Mouse (Mus musculus) kidney, embryonic 16.5 days (tissue): ENCODE results near the gene Cntn5. TPM values are rescaled to one million over a fixed set of nuclear protein-coding genes. Genes with fewer than 3 reads are reported as not detected.
A peak's percentile ranks its signal among the peaks of the same experiment; 100 is the strongest.

ENCODE experiments used
- ATAC-seq: fragments of 200-750 bp; cut with Nextera tagmentation; 2 replicates; pipeline ENCODE4 v1.8.0; 2017; ENCODE audit warnings: moderate TSS enrichment; ENCODE audit not compliant: low FRiP score, low TSS enrichment
- H3K27ac ChIP-seq: fragments of 300-500 bp; sonication (generic); 2 replicates; pipeline ENCODE4 v1.5.1; 2014; ENCODE audit warnings: low read length
- H3K27me3 ChIP-seq: fragments of 300-500 bp; sonication (generic); 2 replicates; pipeline ENCODE4 v1.6.1; 2014; ENCODE audit warnings: low read length, control low read depth, mixed read lengths; ENCODE audit not compliant: insufficient read depth
- H3K36me3 ChIP-seq: fragments of 300-500 bp; sonication (generic); 2 replicates; pipeline ENCODE4 v1.6.1; 2014; ENCODE audit warnings: low read length, control low read depth, mixed read lengths; ENCODE audit not compliant: insufficient read depth
- H3K4me1 ChIP-seq: fragments of 300-500 bp; sonication (generic); 2 replicates; pipeline ENCODE4 v1.6.1; 2014; ENCODE audit warnings: low read length, control low read depth, mixed read lengths; ENCODE audit not compliant: insufficient read depth
- H3K4me2 ChIP-seq: fragments of 300-500 bp; sonication (generic); replicated peaks from 2 replicates; pipeline ENCODE4 v1.6.1; 2014; ENCODE audit warnings: low read depth, low read length
- H3K4me3 ChIP-seq: fragments of 300-500 bp; sonication (generic); 2 replicates; pipeline ENCODE4 v1.5.1; 2014; ENCODE audit warnings: mild to moderate bottlenecking, low read length
- H3K9ac ChIP-seq: fragments of 300-500 bp; sonication (generic); replicated peaks from 2 replicates; pipeline ENCODE4 v1.6.1; 2014; ENCODE audit warnings: low read length
- H3K9me3 ChIP-seq: fragments of 300-500 bp; sonication (generic); 2 replicates; pipeline ENCODE4 v1.6.1; 2016; ENCODE audit warnings: low read length, control low read depth
- WGBS: fragments of 180-500 bp; shearing (Covaris S2); extraction: QIAGEN DNeasy Blood & Tissue Kit; methylation state at CpG from one replicate; pipeline ENCODE4 v1.1.7; 2014; 5-methylcytosine and 5-hydroxymethylcytosine counted together
- polyA plus RNA-seq: library from polyadenylated mRNA; unstranded; fragments of >200 nt; fragmentation: Nextera tagmentation; extraction: Ambion mirVana; gene quantifications from 2 replicates; pipeline ENCODE4 v1.2.1, GENCODE M21; 2015

Gene Cntn5
- polyA plus RNA-seq, 1 experiment from 2014 or later = 0.31 TPM

GRCm38 (mm10) chr9:10659478-10659877 is 245.1 kb downstream of the Cntn5 start:
- no peaks in the 10 kb centered on the region for H3K36me3 ChIP-seq
- H3K4me2 ChIP-seq = no peak overlapping the region
- no peak overlapping the region for H3K4me3 ChIP-seq
- 72% methylated on average over 1 of the region's 1 CpGs for WGBS
- H3K27me3 ChIP-seq = no peaks in the 10 kb centered on the region
- H3K27ac ChIP-seq = no peak overlapping the region
- no peaks in the 10 kb centered on the region for H3K4me1 ChIP-seq
- H3K9me3 ChIP-seq = no peaks in the 10 kb centered on the region
- no peak for ATAC-seq
- no peak overlapping the region for H3K9ac ChIP-seq

- no peak overlapping the region for H3K9ac ChIP-seq
- no peaks in the 10 kb centered on the region for H3K4me1 ChIP-seq
- H3K4me2 ChIP-seq = no peak overlapping the region
- no peak overlapping the region for H3K4me3 ChIP-seq
- H3K9me3 ChIP-seq = no peaks in the 10 kb centered on the region
- no peaks in the 10 kb centered on the region for H3K27me3 ChIP-seq
- 80% methylated on average over 1 of the region's 1 CpGs for WGBS
- no peak overlapping the region for H3K27ac ChIP-seq
- H3K36me3 ChIP-seq = no peaks in the 10 kb centered on the region
- ATAC-seq = no peak
Observed at GRCm38 (mm10) chr9:10658086-10658485, 246.5 kb downstream of the Cntn5 start.

DNA sequence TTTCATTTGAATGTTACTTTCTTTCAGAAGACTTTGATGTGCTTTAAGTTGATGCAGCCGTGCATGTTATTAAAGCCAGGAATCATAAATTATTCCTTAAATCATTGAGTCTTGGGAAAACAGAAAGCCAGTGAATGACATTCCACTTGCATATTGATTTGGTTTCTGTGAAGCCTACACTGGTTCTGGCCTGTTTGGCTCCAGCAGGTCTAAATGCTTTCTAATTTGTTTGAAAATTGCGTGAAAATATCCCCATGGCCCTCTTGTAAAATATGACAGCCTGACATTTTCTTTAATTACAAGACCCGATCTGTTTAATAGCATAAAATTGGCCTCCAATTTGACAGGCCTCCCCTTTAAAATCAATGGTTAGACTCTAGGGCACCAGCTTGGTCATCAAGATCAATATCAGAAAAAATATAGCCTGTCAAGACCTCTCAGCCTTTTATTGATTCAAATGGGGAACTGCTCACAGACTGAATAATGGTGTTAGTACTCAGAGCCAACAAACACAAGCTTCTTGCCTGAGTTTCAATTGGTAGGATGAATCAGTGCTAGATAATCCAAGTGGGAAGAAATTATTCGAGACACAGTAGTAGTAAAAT is 247.3 kb downstream of the Cntn5 start:
- ATAC-seq = no peak
- Histone ChIP-seq H3K9me3 (no peaks in the 10 kb centered on the region), H3K9ac (no peak overlapping the region), H3K4me2 (no peak overlapping the region), H3K27me3 (no peaks in the 10 kb centered on the region), H3K36me3 (no peaks in the 10 kb centered on the region), H3K4me1 (no peaks in the 10 kb centered on the region), H3K27ac (no peak overlapping the region), H3K4me3 (no peak overlapping the region)
- 46% methylated on average over 4 of the region's 4 CpGs for WGBS

- Histone ChIP-seq H3K9ac (no peak overlapping the region), H3K4me1 (no peaks in the 10 kb centered on the region), H3K4me2 (no peak overlapping the region), H3K4me3 (no peak overlapping the region), H3K27ac (no peak overlapping the region), H3K36me3 (no peaks in the 10 kb centered on the region), H3K9me3 (no peaks in the 10 kb centered on the region), H3K27me3 (no peaks in the 10 kb centered on the region)
- no peak for ATAC-seq
- 88% methylated on average over 1 of the region's 1 CpGs for WGBS
Observed at GRCm38 (mm10) chr9:10650632-10651031, 253.9 kb downstream of the Cntn5 start.

- 71% methylated on average over 5 of the region's 5 CpGs for WGBS
- H3K36me3 ChIP-seq = no peaks in the 10 kb centered on the region
- H3K4me1 ChIP-seq = no peaks in the 10 kb centered on the region
- H3K4me3 ChIP-seq = no peak overlapping the region
- no peak for ATAC-seq
- H3K9me3 ChIP-seq = no peaks in the 10 kb centered on the region
- H3K27me3 ChIP-seq = no peaks in the 10 kb centered on the region
- H3K4me2 ChIP-seq = no peak overlapping the region
- H3K27ac ChIP-seq = no peak overlapping the region
- H3K9ac ChIP-seq = no peak overlapping the region
Observed at GRCm38 (mm10) chr9:10645951-10646350, 258.6 kb downstream of the Cntn5 start.

- Histone ChIP-seq H3K36me3 (no peaks in the 10 kb centered on the region), H3K4me1 (no peaks in the 10 kb centered on the region), H3K4me2 (no peak overlapping the region), H3K4me3 (no peak overlapping the region), H3K27ac (no peak overlapping the region), H3K9me3 (no peaks in the 10 kb centered on the region), H3K27me3 (no peaks in the 10 kb centered on the region), H3K9ac (no peak overlapping the region)
- WGBS = 72% methylated on average over 7 of the region's 7 CpGs
- ATAC-seq = no peak
Observed at GRCm38 (mm10) chr9:10645045-10645830, 259.3 kb downstream of the Cntn5 start.

DNA sequence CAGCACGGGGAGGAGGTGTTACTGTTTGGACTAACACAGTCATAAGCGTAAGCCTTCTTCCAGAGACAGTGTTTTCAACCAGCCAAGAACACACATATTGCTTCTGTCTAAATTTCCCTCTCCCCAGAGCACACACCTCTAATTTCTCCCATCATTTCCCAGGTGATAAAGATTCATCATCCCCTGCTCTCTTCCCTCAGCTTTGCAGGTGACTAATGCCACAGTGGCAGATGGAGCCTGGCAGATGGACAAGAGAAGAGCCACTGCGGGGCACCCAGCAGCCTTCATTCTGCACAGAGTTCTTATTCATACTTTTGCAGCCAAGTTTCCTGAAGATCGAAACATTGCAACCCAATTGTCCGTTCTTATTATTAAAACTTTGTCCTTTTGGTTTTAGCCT is 286.5 kb downstream of the Cntn5 start:
- H3K36me3 ChIP-seq = no peaks in the 10 kb centered on the region
- no peak for ATAC-seq
- H3K4me1 ChIP-seq = no peaks in the 10 kb centered on the region
- no peak overlapping the region for H3K4me2 ChIP-seq
- H3K9me3 ChIP-seq = no peaks in the 10 kb centered on the region
- H3K27ac ChIP-seq = no peak overlapping the region
- H3K27me3 ChIP-seq = no peaks in the 10 kb centered on the region
- H3K4me3 ChIP-seq = no peak overlapping the region
- H3K9ac ChIP-seq = no peak overlapping the region
- 82% methylated on average over 5 of the region's 5 CpGs for WGBS

DNA sequence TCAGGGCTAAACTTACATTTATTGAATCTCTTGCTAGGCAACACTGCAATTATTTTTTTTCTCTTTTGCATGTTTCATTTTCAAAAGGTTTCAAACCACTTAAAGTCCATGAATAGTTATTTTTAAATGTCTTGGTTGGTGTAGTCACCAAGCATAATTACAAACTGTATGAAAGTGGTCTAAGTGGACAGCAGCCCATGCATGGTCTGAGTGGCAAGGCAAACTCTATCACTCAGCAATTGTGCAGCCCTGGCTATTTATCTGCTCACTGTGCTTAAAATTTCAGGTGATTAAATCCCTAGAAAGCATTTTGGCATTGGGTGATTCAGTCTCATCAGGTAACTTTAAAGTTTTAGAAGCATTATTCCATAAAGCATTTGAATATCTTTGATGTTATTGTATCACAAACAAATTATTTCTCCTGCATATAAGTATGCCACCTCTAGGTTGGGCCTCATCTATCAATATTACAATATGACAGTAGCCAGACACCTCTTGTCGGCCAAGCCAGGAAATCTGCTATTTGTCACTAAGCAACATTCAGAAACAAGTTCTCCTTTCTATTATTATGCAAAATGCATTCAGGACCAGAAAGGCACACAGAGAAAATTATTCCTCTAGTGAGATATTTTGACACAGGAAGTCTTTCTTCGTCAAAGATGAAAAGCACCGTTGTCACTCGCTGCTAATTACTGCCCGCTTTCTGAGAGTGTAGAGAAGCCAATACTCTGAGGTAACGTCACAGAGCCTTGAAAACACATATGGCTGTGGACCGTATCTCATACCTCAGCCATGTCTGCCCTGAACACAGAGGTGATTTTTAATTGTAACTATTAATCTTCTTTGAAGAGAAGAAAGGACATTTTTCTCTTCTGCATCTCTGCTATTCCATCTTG is 329.0 kb downstream of the Cntn5 start:
- ATAC-seq = no peak
- H3K27me3 ChIP-seq = no peaks in the 10 kb centered on the region
- no peak overlapping the region for H3K9ac ChIP-seq
- H3K4me2 ChIP-seq = no peak overlapping the region
- H3K36me3 ChIP-seq = no peaks in the 10 kb centered on the region
- H3K9me3 ChIP-seq = no peaks in the 10 kb centered on the region
- H3K4me3 ChIP-seq = no peak overlapping the region
- 85% methylated on average over 7 of the region's 7 CpGs for WGBS
- no peaks in the 10 kb centered on the region for H3K4me1 ChIP-seq
- no peak overlapping the region for H3K27ac ChIP-seq

DNA sequence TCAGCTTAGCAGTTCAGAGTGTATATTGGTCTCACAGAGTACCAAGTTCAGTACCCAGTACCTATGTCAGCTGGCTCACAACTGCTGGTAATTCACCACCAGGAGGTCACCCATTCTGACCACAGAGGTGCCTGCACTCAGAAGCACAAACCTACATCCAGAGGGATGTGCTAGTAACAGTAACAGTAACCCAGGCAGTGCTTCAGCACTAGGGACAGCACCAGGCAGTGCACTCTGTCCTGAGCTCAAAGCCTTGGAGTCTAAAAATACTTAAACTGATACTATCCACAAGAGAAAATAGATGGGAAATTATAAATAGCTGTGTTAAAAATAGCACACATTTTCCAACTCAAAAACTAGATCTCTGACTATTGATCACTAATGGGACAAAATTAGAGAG is 334.7 kb downstream of the Cntn5 start:
- no peaks in the 10 kb centered on the region for H3K9me3 ChIP-seq
- no peaks in the 10 kb centered on the region for H3K27me3 ChIP-seq
- no peaks in the 10 kb centered on the region for H3K36me3 ChIP-seq
- H3K4me3 ChIP-seq = no peak overlapping the region
- H3K9ac ChIP-seq = no peak overlapping the region
- ATAC-seq = peak; percentile 51; the same call in 1 of the 2 replicates
- no peaks in the 10 kb centered on the region for H3K4me1 ChIP-seq
- H3K27ac ChIP-seq = no peak overlapping the region
- H3K4me2 ChIP-seq = no peak overlapping the region
